Mouse (Mus musculus) embryonic fibroblast, embryonic 13.5 days (primary cell): ENCODE measurements at regions not wholly inside any gene's neighbourhood (a gene's known extent, or its start where the extent isn't known, plus 50 kb on each side); places are given as distances from the start of the nearest gene placed in this dataset.
A peak's percentile ranks its signal among the peaks of the same experiment; 100 is the strongest.

ENCODE experiments used
- H3K27ac ChIP-seq: 2 replicates; pipeline ENCODE4 v1.5.1; 2012; ENCODE audit warnings: low read length, control low read depth, inconsistent platforms; ENCODE audit not compliant: insufficient read depth
- H3K4me1 ChIP-seq: 2 replicates; pipeline ENCODE4 v1.6.1; 2011; ENCODE audit warnings: low read length; ENCODE audit not compliant: control insufficient read depth, insufficient read depth
- H3K4me3 ChIP-seq: 2 replicates; pipeline ENCODE4 v1.5.1; 2011; ENCODE audit warnings: mild to moderate bottlenecking, control low read depth, low read length; ENCODE audit not compliant: insufficient read depth
- CTCF ChIP-seq: IDR thresholded peaks from 2 replicates; pipeline ENCODE4 v1.5.1; 2011; ENCODE audit warnings: mild to moderate bottlenecking, control low read depth, low read length, moderate library complexity, borderline replicate concordance; ENCODE audit not compliant: insufficient read depth
- POLR2A ChIP-seq: IDR thresholded peaks from 2 replicates; pipeline ENCODE4 v1.6.1; 2011; ENCODE audit warnings: low read depth, mild to moderate bottlenecking, control low read depth, low read length, moderate library complexity

- Histone ChIP-seq H3K4me3 (no peak overlapping the region), H3K27ac (no peak overlapping the region), H3K4me1 (no peaks in the 10 kb centered on the region)
- no peak for TF ChIP-seq CTCF
- no peak for TF ChIP-seq POLR2A
These were observed 2113.7 kb upstream of the 5930422O12Rik start for GRCm38 (mm10) chr8:31314692-31315358.

GRCm38 (mm10) chr8:31315359-31315705 lies 2113.2 kb upstream of the 5930422O12Rik start:
- H3K4me3 ChIP-seq = no peak overlapping the region
- no peaks in the 10 kb centered on the region for H3K4me1 ChIP-seq
- H3K27ac ChIP-seq = no peak overlapping the region
- no peak for TF ChIP-seq CTCF
- TF ChIP-seq POLR2A = no peak

- H3K4me3 ChIP-seq = no peak overlapping the region
- TF ChIP-seq POLR2A = no peak
- TF ChIP-seq CTCF = no peak
- no peaks in the 10 kb centered on the region for H3K4me1 ChIP-seq
- H3K27ac ChIP-seq = no peak overlapping the region
These were observed 2094.8 kb upstream of the 5930422O12Rik start for GRCm38 (mm10) chr8:31333545-31334297.

DNA sequence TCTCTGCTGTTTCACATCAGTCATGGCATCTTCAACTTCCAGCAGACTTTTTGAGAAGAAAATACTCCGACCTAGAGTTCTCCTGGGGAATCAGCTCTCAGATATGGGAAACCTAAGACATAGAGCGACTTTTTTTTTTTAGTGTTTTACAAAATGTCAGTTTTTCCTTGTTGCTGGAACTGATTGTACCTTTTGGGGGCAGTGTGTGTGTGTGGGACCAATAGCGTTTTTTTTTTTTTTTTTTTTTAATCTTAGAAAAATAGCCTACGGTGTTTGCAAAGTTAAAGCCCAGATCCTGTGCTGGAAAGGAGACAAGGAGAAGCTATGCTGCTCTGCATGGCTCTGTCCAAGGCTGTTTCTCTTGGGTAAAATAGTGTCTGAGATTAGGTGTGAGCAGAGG lies 2080.0 kb upstream of the 5930422O12Rik start:
- no peaks in the 10 kb centered on the region for H3K4me1 ChIP-seq
- no peak overlapping the region for H3K4me3 ChIP-seq
- no peak for TF ChIP-seq POLR2A
- no peak overlapping the region for H3K27ac ChIP-seq

- TF ChIP-seq CTCF (no peak), POLR2A (no peak)
- Histone ChIP-seq H3K27ac (no peak overlapping the region), H3K4me3 (no peak overlapping the region)
These were observed 2058.9 kb upstream of the 5930422O12Rik start for GRCm38 (mm10) chr8:31369636-31370035.

GRCm38 (mm10) chr8:31370137-31371010 lies 2058.1 kb upstream of the 5930422O12Rik start:
- Histone ChIP-seq H3K4me3 (no peak overlapping the region), H3K27ac (no peak overlapping the region), H3K4me1 (peaks cover 9% of the 10 kb centered on the region)
- TF ChIP-seq CTCF (no peak), POLR2A (no peak)

More at GRCm38 (mm10) chr8:31369636-31370035, 2058.9 kb upstream of the 5930422O12Rik start:
- peaks cover 9% of the 10 kb centered on the region for H3K4me1 ChIP-seq

DNA sequence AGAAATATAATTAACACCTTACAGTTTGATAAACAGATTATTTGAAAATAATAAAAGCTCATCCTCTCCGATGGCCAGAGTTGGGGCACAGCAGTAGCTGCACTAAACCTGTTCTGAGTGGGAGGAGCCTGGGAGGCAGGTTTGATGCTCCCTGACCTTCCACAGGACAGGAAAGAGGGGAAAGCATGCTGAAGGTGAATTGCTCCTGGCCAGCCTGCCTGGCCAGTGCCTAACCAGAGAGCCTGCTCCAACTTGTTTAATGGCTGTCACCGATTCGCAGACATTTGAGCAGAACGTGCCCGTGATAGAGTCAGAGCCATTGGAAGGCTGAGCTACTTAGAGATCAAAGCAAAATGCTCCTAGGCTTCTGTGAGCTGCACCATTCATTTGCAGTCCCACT lies 2056.9 kb upstream of the 5930422O12Rik start:
- TF ChIP-seq CTCF = no peak
- no peak for TF ChIP-seq POLR2A
- Histone ChIP-seq H3K27ac (no peak overlapping the region), H3K4me1 (peaks cover 9% of the 10 kb centered on the region), H3K4me3 (no peak overlapping the region)

DNA sequence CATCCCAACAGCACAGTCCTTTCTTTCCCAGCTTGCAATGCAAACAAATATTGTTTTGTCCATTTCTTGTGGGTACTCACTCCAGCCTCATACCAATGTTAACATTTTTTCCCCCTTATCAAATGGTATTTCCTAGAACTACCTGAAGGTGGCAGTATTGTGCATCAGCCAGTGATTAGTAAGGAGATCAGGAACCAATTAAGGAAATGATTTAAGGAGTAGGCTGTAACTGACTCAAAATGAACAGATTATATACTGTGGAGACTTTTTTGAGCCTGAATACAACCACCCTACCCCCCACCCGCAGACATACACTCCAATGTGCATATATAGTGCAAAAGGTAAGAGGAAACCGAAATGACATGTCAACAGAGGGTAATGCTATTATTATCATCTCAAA lies 2056.1 kb upstream of the 5930422O12Rik start:
- Histone ChIP-seq H3K4me3 (no peak overlapping the region), H3K27ac (peak overlapping the region; percentile 94), H3K4me1 (peaks cover 11% of the 10 kb centered on the region)
- no peak for TF ChIP-seq POLR2A
- TF ChIP-seq CTCF = no peak

- peak overlapping the region; percentile 94 for H3K27ac ChIP-seq
- H3K4me1 ChIP-seq = peaks cover 15% of the 10 kb centered on the region
- H3K4me3 ChIP-seq = no peak overlapping the region
- TF ChIP-seq POLR2A = no peak
- no peak for TF ChIP-seq CTCF
These were observed 2055.2 kb upstream of the 5930422O12Rik start for GRCm38 (mm10) chr8:31373140-31373787.
